Mouse (Mus musculus) hindbrain, embryonic 14.5 days (tissue): ENCODE measurements around the gene Mvb12b. TPM values are rescaled to one million over a fixed set of nuclear protein-coding genes. Genes with fewer than 3 reads are reported as not detected.
A peak's percentile ranks its signal among the peaks of the same experiment; 100 is the strongest.

ENCODE experiments used
- ATAC-seq: fragments of 200-750 bp; cut with Nextera tagmentation; 2 replicates; pipeline ENCODE4 v1.8.0; 2017; ENCODE audit warnings: moderate number of reproducible peaks, mild to moderate bottlenecking, moderate TSS enrichment, moderate library complexity; ENCODE audit not compliant: low FRiP score
- DNase-seq: peaks from one replicate; pipeline ENCODE4 v3.0.0-alpha.2; 2015; ENCODE audit warnings: low spot score
- H3K27ac ChIP-seq: fragments of 300-500 bp; sonication (generic); 2 replicates; pipeline ENCODE4 v1.5.1; 2014; ENCODE audit warnings: mild to moderate bottlenecking, moderate library complexity
- H3K27me3 ChIP-seq: fragments of 300-500 bp; sonication (generic); 2 replicates; pipeline ENCODE4 v1.6.1; 2014; ENCODE audit warnings: mild to moderate bottlenecking, low read length, mixed read lengths; ENCODE audit not compliant: control insufficient read depth, insufficient read depth
- H3K36me3 ChIP-seq: fragments of 300-500 bp; sonication (generic); replicated peaks from 2 replicates; pipeline ENCODE4 v1.6.1; 2014; ENCODE audit not compliant: control insufficient read depth, insufficient read depth
- H3K4me1 ChIP-seq: fragments of 300-500 bp; sonication (generic); replicated peaks from 2 replicates; pipeline ENCODE4 v1.6.1; 2014; ENCODE audit warnings: antibody characterized with exemption, low read length, mixed read lengths; ENCODE audit not compliant: control insufficient read depth, insufficient read depth
- H3K4me2 ChIP-seq: fragments of 300-500 bp; sonication (generic); replicated peaks from 2 replicates; pipeline ENCODE4 v1.6.1; 2014; ENCODE audit warnings: mild to moderate bottlenecking, moderate library complexity
- H3K4me3 ChIP-seq: fragments of 300-500 bp; sonication (generic); replicated peaks from 2 replicates; pipeline ENCODE4 v1.5.1; 2014; ENCODE audit warnings: mild to moderate bottlenecking, low read length
- H3K9ac ChIP-seq: fragments of 300-500 bp; sonication (generic); 2 replicates; pipeline ENCODE4 v1.6.1; 2014
- H3K9me3 ChIP-seq: fragments of 300-500 bp; sonication (generic); 2 replicates; pipeline ENCODE4 v1.6.1; 2016; ENCODE audit warnings: low read length; ENCODE audit not compliant: control insufficient read depth
- WGBS: fragments of 180-500 bp; shearing (Covaris S2); extraction: QIAGEN DNeasy Blood & Tissue Kit; methylation state at CpG from one replicate; pipeline ENCODE4 v1.1.7; 2014; 5-methylcytosine and 5-hydroxymethylcytosine counted together
- polyA plus RNA-seq: library from polyadenylated mRNA; unstranded; fragments of >200 nt; fragmentation: Nextera tagmentation; extraction: Ambion mirVana; gene quantifications from 2 replicates; pipeline ENCODE4 v1.2.1, GENCODE M21; 2014

Gene Mvb12b
- polyA plus RNA-seq, 1 experiment from 2014 or later, result 48.0 TPM

GRCm38 (mm10) chr2:33813501-33814240 lies 74.1 kb downstream of the Mvb12b start:
- H3K27ac ChIP-seq, result peak overlapping the region; percentile 56
- H3K4me2 ChIP-seq, result no peak overlapping the region
- no peak overlapping the region for H3K4me3 ChIP-seq
- no peaks in the 10 kb centered on the region for H3K27me3 ChIP-seq
- H3K36me3 ChIP-seq, result peaks cover 17% of the 10 kb centered on the region
- H3K4me1 ChIP-seq, result peaks cover 62% of the 10 kb centered on the region
- H3K9me3 ChIP-seq, result no peaks in the 10 kb centered on the region
- no peak for DNase-seq
- WGBS, result 34% methylated on average over 8 of the region's 8 CpGs
- no peak for ATAC-seq
- H3K9ac ChIP-seq, result no peak overlapping the region

DNA sequence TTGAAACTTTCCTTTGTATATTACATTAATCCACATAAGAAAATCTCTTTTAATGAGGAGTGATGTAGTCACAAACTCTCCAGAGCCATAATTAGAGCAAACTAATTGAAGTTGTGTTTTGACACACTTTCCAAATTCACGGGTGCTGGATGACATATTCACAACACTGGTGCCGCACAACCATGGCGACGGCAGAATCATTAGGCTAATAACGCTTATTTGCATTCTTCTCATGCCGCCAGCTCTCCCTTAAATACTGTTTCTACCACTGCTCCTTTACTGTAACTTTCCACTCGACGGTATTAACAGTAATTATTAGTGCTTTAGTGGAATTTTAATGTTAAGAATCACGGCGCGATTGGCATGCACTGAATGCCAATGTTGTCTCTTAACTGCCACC lies 74.8 kb downstream of the Mvb12b start:
- peaks cover 69% of the 10 kb centered on the region for H3K4me1 ChIP-seq
- ATAC-seq (no peak), DNase-seq (no peak)
- H3K9ac ChIP-seq, result no peak overlapping the region
- H3K4me2 ChIP-seq, result no peak overlapping the region
- no peaks in the 10 kb centered on the region for H3K9me3 ChIP-seq
- H3K27ac ChIP-seq, result peak overlapping the region; percentile 56
- no peaks in the 10 kb centered on the region for H3K27me3 ChIP-seq
- H3K4me3 ChIP-seq, result no peak overlapping the region
- 50% methylated on average over 11 of the region's 11 CpGs for WGBS
- H3K36me3 ChIP-seq, result peaks cover 19% of the 10 kb centered on the region; the same call in 1 of the 2 replicates

DNA sequence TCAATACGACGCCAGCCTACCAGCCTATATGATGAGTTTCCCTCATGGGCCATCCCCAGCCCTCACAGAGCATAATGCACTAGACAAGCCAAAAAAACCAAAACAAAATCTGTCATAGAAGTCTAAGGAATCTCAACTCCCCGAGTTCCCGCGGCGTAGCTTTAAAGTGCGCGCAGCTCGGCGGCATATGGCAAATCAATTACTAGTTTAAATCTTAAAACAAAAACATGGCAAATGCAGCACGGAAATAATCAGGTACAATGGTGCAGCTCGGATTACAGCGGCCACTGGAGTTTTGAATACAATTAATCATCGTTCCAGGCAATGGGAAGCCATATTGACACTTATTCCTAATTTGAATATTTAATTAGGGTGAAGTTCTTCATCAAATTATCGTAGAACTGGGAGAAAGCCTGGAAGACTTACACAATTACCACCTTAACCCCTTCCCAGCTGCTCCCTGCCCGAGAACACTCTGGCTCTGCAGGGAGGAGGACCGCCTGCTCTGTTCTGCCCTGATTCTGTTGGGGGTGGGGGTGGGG lies 76.3 kb downstream of the Mvb12b start:
- DNase-seq, result no peak
- Histone ChIP-seq H3K36me3 (0 out of 2 replicates have a peak, but pooled peaks cover 13% of the 10 kb centered on the region), H3K4me3 (no peak overlapping the region), H3K27ac (peak overlapping the region; percentile 61; the same call in 1 of the 2 replicates), H3K9ac (no peak overlapping the region), H3K9me3 (no peaks in the 10 kb centered on the region), H3K27me3 (no peaks in the 10 kb centered on the region), H3K4me1 (peaks cover 69% of the 10 kb centered on the region), H3K4me2 (no peak overlapping the region)
- ATAC-seq, result no peak
- WGBS, result 43% methylated on average over 17 of the region's 17 CpGs

DNA sequence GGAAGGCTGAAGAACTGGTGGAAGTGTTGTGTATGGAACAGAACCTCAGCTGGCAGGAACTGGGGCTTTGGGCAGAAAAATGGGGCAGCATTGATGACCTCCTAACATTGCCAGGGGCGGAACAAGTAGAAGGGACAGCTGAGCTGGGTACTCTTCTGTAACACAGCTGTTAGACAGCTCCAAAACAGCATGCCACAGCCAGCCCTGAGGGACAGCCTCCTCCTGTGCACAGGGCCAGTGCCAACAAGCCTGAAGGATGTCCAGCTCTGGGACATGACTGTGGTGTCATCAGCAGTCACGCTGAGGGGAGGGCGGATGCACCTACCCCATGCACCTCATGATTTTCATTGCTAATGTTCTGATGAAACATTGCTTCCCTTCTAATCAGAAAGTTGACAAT lies 78.7 kb downstream of the Mvb12b start:
- WGBS, result 59% methylated on average over 3 of the region's 3 CpGs
- 0 out of 2 replicates have a peak, but pooled peaks cover 17% of the 10 kb centered on the region for H3K36me3 ChIP-seq
- H3K27ac ChIP-seq, result peak overlapping the region; percentile 68
- 0 out of 2 replicates have a peak overlapping the region, but pooled peaks have one; percentile 24 for H3K9ac ChIP-seq
- H3K4me2 ChIP-seq, result no peak overlapping the region
- H3K9me3 ChIP-seq, result no peaks in the 10 kb centered on the region
- H3K4me3 ChIP-seq, result no peak overlapping the region
- no peaks in the 10 kb centered on the region for H3K27me3 ChIP-seq
- peaks cover 60% of the 10 kb centered on the region for H3K4me1 ChIP-seq
- DNase-seq, result no peak
- no peak for ATAC-seq

DNA sequence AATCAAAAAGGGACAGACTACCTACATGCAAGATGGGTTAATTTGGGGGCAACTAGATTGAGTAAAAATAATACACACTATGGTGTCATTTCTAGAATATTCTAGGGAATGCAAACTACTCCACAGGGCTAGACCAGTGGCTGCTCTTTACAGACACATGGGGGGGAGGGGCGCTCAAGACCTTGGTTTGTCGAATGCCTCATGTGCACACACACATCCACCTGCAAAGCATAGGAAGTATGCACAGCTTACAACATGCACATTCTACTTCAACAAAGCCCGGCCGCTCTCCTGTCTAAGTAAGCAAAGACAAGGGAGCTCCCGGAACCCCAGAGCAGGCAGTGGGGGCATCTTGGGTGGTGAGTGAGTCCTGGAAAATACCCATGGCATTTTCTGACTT lies 79.7 kb downstream of the Mvb12b start:
- ATAC-seq (no peak), DNase-seq (no peak)
- Histone ChIP-seq H3K9ac (no peak overlapping the region), H3K9me3 (no peaks in the 10 kb centered on the region), H3K36me3 (0 out of 2 replicates have a peak, but pooled peaks cover 17% of the 10 kb centered on the region), H3K27me3 (no peaks in the 10 kb centered on the region), H3K4me2 (no peak overlapping the region), H3K4me3 (no peak overlapping the region), H3K27ac (no peak overlapping the region), H3K4me1 (peaks cover 53% of the 10 kb centered on the region)
- 90% methylated on average over 5 of the region's 5 CpGs for WGBS

- H3K9me3 ChIP-seq, result no peaks in the 10 kb centered on the region
- peaks cover 39% of the 10 kb centered on the region for H3K36me3 ChIP-seq
- ATAC-seq (no peak), DNase-seq (no peak)
- H3K27ac ChIP-seq, result peak overlapping the region; percentile 49; the same call in 1 of the 2 replicates
- H3K9ac ChIP-seq, result no peak overlapping the region
- no peak overlapping the region for H3K4me3 ChIP-seq
- 82% methylated on average over 11 of the region's 11 CpGs for WGBS
- no peaks in the 10 kb centered on the region for H3K27me3 ChIP-seq
- peaks cover 43% of the 10 kb centered on the region for H3K4me1 ChIP-seq
- H3K4me2 ChIP-seq, result no peak overlapping the region
Observed at GRCm38 (mm10) chr2:33805640-33806039, 82.1 kb downstream of the Mvb12b start.

- Histone ChIP-seq H3K4me1 (peaks cover 25% of the 10 kb centered on the region), H3K27ac (no peak overlapping the region), H3K9me3 (no peaks in the 10 kb centered on the region), H3K4me2 (no peak overlapping the region), H3K36me3 (peaks cover 44% of the 10 kb centered on the region), H3K9ac (no peak overlapping the region), H3K4me3 (no peak overlapping the region), H3K27me3 (no peaks in the 10 kb centered on the region)
- DNase-seq (no peak), ATAC-seq (no peak)
- WGBS, result 77% methylated on average over 4 of the region's 4 CpGs
Observed at GRCm38 (mm10) chr2:33803717-33804214, 84.0 kb downstream of the Mvb12b start.

DNA sequence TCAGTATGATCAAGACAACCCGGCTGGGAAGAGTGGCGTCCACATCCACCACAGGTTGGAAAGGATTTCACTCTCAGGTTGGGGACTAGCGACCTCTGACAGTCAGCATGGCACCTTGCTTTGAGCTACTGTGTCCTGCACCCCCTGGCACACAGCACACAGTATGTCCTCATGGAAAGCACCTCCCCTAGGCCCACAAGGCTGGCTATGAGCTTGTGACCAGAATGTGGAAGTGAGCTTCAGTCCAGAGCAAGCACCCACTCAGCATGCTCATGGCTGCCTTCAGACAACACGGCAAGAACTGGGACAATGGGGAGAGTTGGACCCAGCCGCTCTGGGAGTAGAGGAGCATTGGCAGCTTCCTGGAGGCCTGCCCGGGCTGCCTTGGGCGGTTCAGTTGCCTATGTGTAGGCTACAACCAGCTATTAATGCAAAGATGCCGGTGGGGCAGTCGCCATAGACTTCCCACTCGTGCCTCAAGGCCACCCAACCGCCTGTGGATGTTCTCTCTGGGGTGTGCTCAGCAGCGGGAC lies 84.6 kb downstream of the Mvb12b start:
- H3K4me3 ChIP-seq, result no peak overlapping the region
- H3K9ac ChIP-seq, result no peak overlapping the region
- H3K4me1 ChIP-seq, result peaks cover 19% of the 10 kb centered on the region
- no peaks in the 10 kb centered on the region for H3K9me3 ChIP-seq
- no peak for DNase-seq
- WGBS, result 80% methylated on average over 12 of the region's 12 CpGs
- peak overlapping the region; percentile 14; the same call in 1 of the 2 replicates for H3K27ac ChIP-seq
- no peak overlapping the region for H3K4me2 ChIP-seq
- ATAC-seq, result no peak
- H3K27me3 ChIP-seq, result no peaks in the 10 kb centered on the region
- H3K36me3 ChIP-seq, result peaks cover 41% of the 10 kb centered on the region

DNA sequence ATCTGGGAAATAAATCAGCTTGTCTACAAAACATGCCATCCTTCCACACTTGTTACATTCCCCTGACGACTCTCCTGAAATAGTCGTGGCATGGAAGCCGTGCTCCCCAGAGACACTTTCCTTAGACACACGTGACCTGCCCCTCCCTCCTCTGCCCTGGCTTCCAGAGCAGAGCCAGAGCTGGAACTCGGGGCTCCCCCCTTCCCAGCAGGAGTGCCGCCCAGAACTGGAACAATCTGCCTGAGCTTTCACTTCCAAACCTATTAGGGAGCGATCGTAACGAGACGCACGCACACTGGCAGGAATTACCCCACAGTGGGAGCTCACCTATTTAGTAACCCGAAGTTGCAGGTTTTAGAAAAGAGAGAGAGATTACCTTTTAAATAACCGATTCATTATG lies 86.0 kb downstream of the Mvb12b start:
- Histone ChIP-seq H3K9ac (no peak overlapping the region), H3K9me3 (no peaks in the 10 kb centered on the region), H3K27me3 (no peaks in the 10 kb centered on the region), H3K4me1 (peaks cover 27% of the 10 kb centered on the region), H3K4me2 (no peak overlapping the region), H3K27ac (peak overlapping the region; percentile 43; the same call in 1 of the 2 replicates), H3K36me3 (peaks cover 43% of the 10 kb centered on the region), H3K4me3 (no peak overlapping the region)
- no peak for ATAC-seq
- 54% methylated on average over 13 of the region's 13 CpGs for WGBS
- DNase-seq, result no peak
